Mouse (Mus musculus) mesoderm, embryonic 11.5 days (tissue): ENCODE data around the gene Ppie.
"Not testable (repeated sequence)": the region's sequence is repeated elsewhere in the genome, so short reads cannot be mapped to it uniquely, and the experiment has no call there.

ENCODE experiments used
- DNase-seq: peaks from one replicate; pipeline ENCODE4 v3.0.0-alpha.2; 2012; ENCODE audit warnings: low read depth, low spot score

Gene Ppie

GRCm38 (mm10) chr4:123139513-123140154, at the start of gene Ppie:
Ppie (minus strand) TSS chr4:123139951.
- peak; percentile 92 for DNase-seq

GRCm38 (mm10) chr4:123184816-123185215, 45.1 kb upstream of the Ppie start:
- no peak for DNase-seq

GRCm38 (mm10) chr4:123183239-123184056, 43.7 kb upstream of the Ppie start:
- peak; percentile 86 for DNase-seq

- DNase-seq, result peak; percentile 40
Observed at GRCm38 (mm10) chr4:123182328-123183238, 42.8 kb upstream of the Ppie start, which contains the start of gene Hpcal4. Hpcal4 (plus strand) TSS chr4:123183227.

GRCm38 (mm10) chr4:123171811-123172210, 32.1 kb upstream of the Ppie start:
- no peak for DNase-seq

GRCm38 (mm10) chr4:123164157-123164556, 24.4 kb upstream of the Ppie start:
- DNase-seq, result no peak

GRCm38 (mm10) chr4:123162305-123162917, 22.7 kb upstream of the Ppie start:
- no peak for DNase-seq

- DNase-seq, result not testable (repeated sequence)
Observed at GRCm38 (mm10) chr4:123161251-123161650, 21.5 kb upstream of the Ppie start.

GRCm38 (mm10) chr4:123160571-123160970, 20.8 kb upstream of the Ppie start:
- DNase-seq, result no peak

- no peak for DNase-seq
Observed at GRCm38 (mm10) chr4:123155840-123156239, 16.1 kb upstream of the Ppie start.

- DNase-seq, result no peak
Observed at GRCm38 (mm10) chr4:123155427-123155826, 15.7 kb upstream of the Ppie start.

GRCm38 (mm10) chr4:123155004-123155403, 15.3 kb upstream of the Ppie start:
- peak; percentile 62 for DNase-seq

GRCm38 (mm10) chr4:123152976-123153375, 13.2 kb upstream of the Ppie start:
- DNase-seq, result no peak

GRCm38 (mm10) chr4:123152003-123152402, 12.3 kb upstream of the Ppie start:
- no peak for DNase-seq

- DNase-seq, result no peak
Observed at GRCm38 (mm10) chr4:123147446-123148150, 7.8 kb upstream of the Ppie start.

- DNase-seq, result no peak
Observed at GRCm38 (mm10) chr4:123137551-123137950, 2.2 kb downstream of the Ppie start.

- no peak for DNase-seq
Observed at GRCm38 (mm10) chr4:123127051-123127450, 12.7 kb downstream of the Ppie start.

GRCm38 (mm10) chr4:123126626-123127025, 13.1 kb downstream of the Ppie start:
- no peak for DNase-seq

GRCm38 (mm10) chr4:123121286-123121685, 18.5 kb downstream of the Ppie start:
- DNase-seq, result no peak

- not testable (repeated sequence) for DNase-seq
Observed at GRCm38 (mm10) chr4:123116640-123117039, 23.1 kb downstream of the Ppie start.

GRCm38 (mm10) chr4:123116011-123116410, 23.7 kb downstream of the Ppie start, which contains the start of gene Oxct2b:
Oxct2b (plus strand) TSS chr4:123116266.
- DNase-seq, result no peak
